Mouse (Mus musculus) kidney, adult 2 months (tissue): ENCODE measurements around the gene Igf2bp3.

Experiments used
- CTCF ChIP-seq: fragments of 200-500 bp; conservative IDR thresholded peaks from 2 replicates; pipeline ENCODE4 v1.5.1; 2011; ENCODE audit warnings: low read depth, mild to moderate bottlenecking, control low read depth, low read length, moderate library complexity, mixed read lengths; ENCODE audit not compliant: insufficient read depth, insufficient read length
- POLR2A ChIP-seq: fragments of 200-500 bp; IDR thresholded peaks from one replicate; pipeline ENCODE4 v1.6.1; 2011; ENCODE audit warnings: low read depth, low read length, control low read depth

GRCm38 (mm10) chr6:49142428-49142827 is 72.3 kb downstream of the Igf2bp3 start:
- peak; percentile 72 for TF ChIP-seq CTCF
- no peak for TF ChIP-seq POLR2A
